Mouse (Mus musculus) yolk sac, embryonic 10.5 days (tissue): ENCODE measurements around the gene Mup16.
"Not testable (repeated sequence)": the region's sequence is repeated elsewhere in the genome, so short reads cannot be mapped to it uniquely, and the experiment has no call there.

Experiments used
- DNase-seq: peaks from one replicate; pipeline ENCODE4 v3.0.0-alpha.2; 2017; ENCODE audit warnings: low spot score

Mup16 gene

DNA sequence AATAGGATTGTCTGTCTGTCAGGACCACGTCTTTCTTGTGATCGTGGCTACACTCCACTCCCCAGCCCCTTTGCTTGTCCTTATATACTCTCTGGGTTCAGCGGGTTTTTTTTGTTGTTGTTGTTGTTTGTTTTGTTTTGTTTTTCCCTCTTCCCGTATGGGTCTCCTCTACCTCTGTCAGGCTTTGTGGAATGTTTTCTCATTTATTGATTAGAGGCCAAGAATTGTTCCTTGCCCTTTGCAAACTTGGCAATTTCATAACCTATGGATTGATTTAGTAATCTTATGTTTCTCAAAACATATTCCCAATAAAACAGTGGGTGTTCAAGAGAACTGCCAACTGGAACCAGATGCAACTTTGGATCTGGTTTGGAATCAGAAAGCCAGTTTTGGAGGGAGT, at the start of gene Mup16:
TSS of gene Mup16 (minus strand) at position 101 of the 400 bp plus-strand sequence.
- DNase-seq, result not testable (repeated sequence)

DNA sequence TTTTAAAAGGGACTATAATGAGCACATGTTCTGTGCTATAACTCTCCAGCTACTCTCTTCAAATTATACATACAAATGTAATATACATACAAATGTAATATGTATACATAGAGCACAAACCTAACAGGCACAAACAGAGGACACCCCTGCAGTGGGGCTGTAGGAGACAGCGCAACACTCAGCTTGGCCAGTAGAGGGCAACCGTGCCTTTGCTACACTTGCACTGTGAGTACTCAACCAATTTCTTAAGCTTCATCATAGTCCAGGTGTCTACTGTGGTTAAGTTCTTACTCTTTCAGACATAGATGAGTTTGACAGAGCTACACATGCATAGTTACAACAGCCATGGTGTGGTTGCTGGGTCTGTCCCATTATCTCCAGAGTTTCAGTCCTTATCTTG, 36.6 kb upstream of the Mup16 start:
- DNase-seq, result not testable (repeated sequence)
